In genomic region chr9:123531234-123531633, GRCm38 (mm10) we compare ENCODE assay signal across 8 mouse cellular contexts. TPM values are rescaled to one million over a fixed set of nuclear protein-coding genes. Genes with fewer than 3 reads are reported as not detected.
DNase-seq lines count a peak whose midpoint lies in the region; ATAC-seq and TF ChIP-seq lines count a peak whose summit lies in the region.

No protein-coding gene starts in this region.

- no peaks in the 10 kb centered on the region for H3K27me3 ChIP-seq in heart, postnatal 0 days (ENCODE audit: control insufficient read depth, insufficient read depth, low read length)
- H3K27me3 ChIP-seq in embryonic facial prominence, embryonic 12.5 days: no peaks in the 10 kb centered on the region
- H3K27me3 ChIP-seq in hindbrain, embryonic 16.5 days (replicated peaks; ENCODE audit: control insufficient read depth, insufficient read depth, low read length): no peaks in the 10 kb centered on the region
- no peaks in the 10 kb centered on the region for H3K27me3 ChIP-seq in midbrain, embryonic 12.5 days

- no peak for TF ChIP-seq EP300 in heart, postnatal 0 days (IDR thresholded peaks at IDR 0.05; ENCODE audit: low read depth)

- no peaks in the 10 kb centered on the region for H3K9me3 ChIP-seq in heart, postnatal 0 days (replicated peaks; ENCODE audit: control insufficient read depth, low read length)
- H3K9me3 ChIP-seq in embryonic facial prominence, embryonic 12.5 days: no peaks in the 10 kb centered on the region
- no peaks in the 10 kb centered on the region for H3K9me3 ChIP-seq in hindbrain, embryonic 16.5 days (ENCODE audit: control insufficient read depth, low read length)
- H3K9me3 ChIP-seq in midbrain, embryonic 12.5 days: no peaks in the 10 kb centered on the region

- no peak for DNase-seq in heart, postnatal 0 days (ENCODE audit: low spot score)
- no peak for DNase-seq in heart, adult 8-10 months (ENCODE audit: low spot score)
- no peak for DNase-seq in urinary bladder, adult 2 months (ENCODE audit: low spot score)
- DNase-seq in cerebellum, adult 9-11 months: no peak
- no peak for DNase-seq in thymus, postnatal 10 days (ENCODE audit: low spot score in 2 of 2)

- TF ChIP-seq CTCF in heart, postnatal 0 days (IDR thresholded peaks at IDR 0.05; ENCODE audit: low read depth): no peak

- no peak for ATAC-seq in heart, postnatal 0 days (ENCODE audit: insufficient read depth, low read depth)
- no peak for ATAC-seq in embryonic facial prominence, embryonic 12.5 days (ENCODE audit: insufficient number of reproducible peaks, insufficient read depth, low FRiP score, low TSS enrichment)
- ATAC-seq in hindbrain, embryonic 16.5 days: no peak
- no peak for ATAC-seq in midbrain, embryonic 12.5 days (ENCODE audit: low FRiP score, low read depth)

- H3K4me2 ChIP-seq in heart, postnatal 0 days (ENCODE audit: low read depth, low read length): peak overlapping the region; percentile 78
- peak overlapping the region; percentile 65 for H3K4me2 ChIP-seq in embryonic facial prominence, embryonic 12.5 days (replicated peaks)
- H3K4me2 ChIP-seq in hindbrain, embryonic 16.5 days (ENCODE audit: low read length): peak overlapping the region; percentile 79
- peak overlapping the region; percentile 71 for H3K4me2 ChIP-seq in midbrain, embryonic 12.5 days (replicated peaks)

- peaks cover 29% of the 10 kb centered on the region for H3K4me1 ChIP-seq in heart, postnatal 0 days (ENCODE audit: control insufficient read depth, insufficient read depth)
- peaks cover 18% of the 10 kb centered on the region for H3K4me1 ChIP-seq in embryonic facial prominence, embryonic 12.5 days
- H3K4me1 ChIP-seq in hindbrain, embryonic 16.5 days (ENCODE audit: control insufficient read depth, insufficient read depth, low read depth, low read length): peaks cover 22% of the 10 kb centered on the region
- peaks cover 17% of the 10 kb centered on the region for H3K4me1 ChIP-seq in midbrain, embryonic 12.5 days

- H3K9ac ChIP-seq in heart, postnatal 0 days (replicated peaks; ENCODE audit: low read depth, low read length): peak overlapping the region; percentile 96
- H3K9ac ChIP-seq in embryonic facial prominence, embryonic 12.5 days: 0 out of 2 replicates have a peak overlapping the region, but pooled peaks have one; percentile 95
- peak overlapping the region; percentile 98 for H3K9ac ChIP-seq in hindbrain, embryonic 16.5 days (ENCODE audit: low read depth, low read length)
- peak overlapping the region; percentile 92; the same call in 1 of the 2 replicates for H3K9ac ChIP-seq in midbrain, embryonic 12.5 days (replicated peaks)

- H3K36me3 ChIP-seq in heart, postnatal 0 days (replicated peaks; ENCODE audit: control insufficient read depth, insufficient read depth, low read length): no peaks in the 10 kb centered on the region
- H3K36me3 ChIP-seq in embryonic facial prominence, embryonic 12.5 days: 0 out of 2 replicates have a peak, but pooled peaks cover 3% of the 10 kb centered on the region
- H3K36me3 ChIP-seq in hindbrain, embryonic 16.5 days (ENCODE audit: control insufficient read depth, insufficient read depth, low read length): no peaks in the 10 kb centered on the region
- no peaks in the 10 kb centered on the region for H3K36me3 ChIP-seq in midbrain, embryonic 12.5 days

- no peak overlapping the region for H3K27ac ChIP-seq in heart, postnatal 0 days (ENCODE audit: low read depth)
- no peak overlapping the region for H3K27ac ChIP-seq in embryonic facial prominence, embryonic 12.5 days
- no peak overlapping the region for H3K27ac ChIP-seq in hindbrain, embryonic 16.5 days (ENCODE audit: low read depth, low read length)
- H3K27ac ChIP-seq in midbrain, embryonic 12.5 days (replicated peaks): no peak overlapping the region

- peak overlapping the region; percentile 96 for H3K4me3 ChIP-seq in heart, postnatal 0 days (ENCODE audit: low read depth, low read length)
- peak overlapping the region; percentile 96; the same call in 1 of the 2 replicates for H3K4me3 ChIP-seq in embryonic facial prominence, embryonic 12.5 days
- peak overlapping the region; percentile 97; the same call in 1 of the 2 replicates for H3K4me3 ChIP-seq in hindbrain, embryonic 16.5 days (ENCODE audit: low read length)
- H3K4me3 ChIP-seq in midbrain, embryonic 12.5 days: peak overlapping the region; percentile 96; the same call in 1 of the 2 replicates

RNA-seq across cellular contexts. Expression of gene Sacm1l, which starts 1.7 kb away (rescaled TPM):
- total RNA-seq in heart, postnatal 0 days (2014; rRNA removed; ENCODE audit: low replicate concordance): 29.9 and 32.9 TPM in 2 replicates
- polyA plus RNA-seq in heart, postnatal 0 days (2015; fragmentation: Nextera tagmentation; extraction: Ambion mirVana): 36.4 and 38.9 TPM in 2 replicates
- 10 to 100 TPM; 29.5 to 36.0 (median 32.5) TPM for total RNA-seq in heart, adult 8-10 months (2022)
- polyA plus RNA-seq in embryonic facial prominence, embryonic 12.5 days (2016; fragmentation: Nextera tagmentation; extraction: Ambion mirVana): 48.9 and 49.6 TPM in 2 replicates
- 57.8 and 58.5 TPM in 2 replicates for polyA plus RNA-seq in hindbrain, embryonic 16.5 days (2015; fragmentation: Nextera tagmentation; extraction: Ambion mirVana)
- 51.5 and 54.2 TPM in 2 replicates for polyA plus RNA-seq in midbrain, embryonic 12.5 days (2016; fragmentation: Nextera tagmentation; extraction: Ambion mirVana)
- 29.2 and 34.1 TPM in 2 replicates for polyA plus RNA-seq in urinary bladder, adult 2 months (2012; rRNA removed)

RNA-seq across cellular contexts. Expression of gene Limd1, which starts 52.7 kb away (rescaled TPM):
- total RNA-seq in heart, postnatal 0 days (2014; rRNA removed; ENCODE audit: low replicate concordance): 128 and 143 TPM in 2 replicates
- 40.2 and 42.4 TPM in 2 replicates for polyA plus RNA-seq in heart, postnatal 0 days (2015; fragmentation: Nextera tagmentation; extraction: Ambion mirVana)
- total RNA-seq in heart, adult 8-10 months (2022): 10 to 100 TPM; 34.0 to 52.2 (median 36.9) TPM
- polyA plus RNA-seq in embryonic facial prominence, embryonic 12.5 days (2016; fragmentation: Nextera tagmentation; extraction: Ambion mirVana): 49.0 and 51.5 TPM in 2 replicates
- 12.2 and 15.5 TPM in 2 replicates for polyA plus RNA-seq in hindbrain, embryonic 16.5 days (2015; fragmentation: Nextera tagmentation; extraction: Ambion mirVana)
- 40.9 and 45.3 TPM in 2 replicates for polyA plus RNA-seq in midbrain, embryonic 12.5 days (2016; fragmentation: Nextera tagmentation; extraction: Ambion mirVana)
- 27.4 and 31.9 TPM in 2 replicates for polyA plus RNA-seq in urinary bladder, adult 2 months (2012; rRNA removed)
